Mouse (Mus musculus) heart, postnatal 25 days (tissue): ENCODE measurements around the gene Abcg5. TPM values are rescaled to one million over a fixed set of nuclear protein-coding genes. Genes with fewer than 3 reads are reported as not detected.

Experiments used
- DNase-seq: peaks from one replicate; pipeline ENCODE4 v3.0.0; 2022; ENCODE audit warnings: low spot score
- intact Hi-C: fragments of 180-260 bp; cut with DNase I; formaldehyde crosslinking; loops from one replicate; pipeline ENCODE4 v1.15.1; 2025
- total RNA-seq, 2 experiments: library from RNA; stranded (reverse); gene quantifications; 2 replicates each; pipeline ENCODE4 v1.2.3; 2021

Abcg5 gene
- total RNA-seq, 2 experiments from 2014 or later, result not detected

DNA sequence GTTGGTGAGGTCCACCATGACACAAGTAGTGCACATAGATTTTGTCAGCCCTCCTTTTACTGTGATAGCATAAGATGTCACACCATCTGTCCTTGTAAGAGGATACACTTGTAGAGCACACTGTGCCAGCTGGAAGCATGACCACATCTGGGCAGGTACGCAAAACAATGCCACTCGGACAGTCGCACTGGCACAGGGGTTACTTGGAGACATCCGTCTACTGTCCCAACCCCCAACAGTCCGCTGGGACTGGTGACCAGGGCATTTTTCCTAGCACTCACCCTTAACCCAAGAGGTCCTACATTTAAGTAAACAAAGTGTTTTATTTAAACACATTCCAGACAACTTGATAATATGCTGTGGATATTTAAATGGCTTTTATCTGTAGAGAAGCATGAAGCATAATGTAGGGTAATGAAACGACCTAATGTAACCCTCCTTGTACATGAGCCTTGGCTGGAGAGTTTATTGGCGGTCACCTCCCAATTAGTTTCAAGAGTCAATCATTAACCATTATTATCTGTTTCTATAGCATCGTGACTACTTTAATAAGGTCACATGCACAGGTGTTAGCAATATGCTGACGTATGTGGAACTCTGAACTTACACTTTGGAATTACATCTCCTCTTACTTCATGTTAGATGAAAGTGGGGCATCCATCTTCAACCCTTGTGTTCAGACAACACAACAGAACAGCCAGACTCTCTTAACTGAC is 32.4 kb downstream of the Abcg5 start:
- intact Hi-C loops, result no loop called here
- DNase-seq, result no peak

DNA sequence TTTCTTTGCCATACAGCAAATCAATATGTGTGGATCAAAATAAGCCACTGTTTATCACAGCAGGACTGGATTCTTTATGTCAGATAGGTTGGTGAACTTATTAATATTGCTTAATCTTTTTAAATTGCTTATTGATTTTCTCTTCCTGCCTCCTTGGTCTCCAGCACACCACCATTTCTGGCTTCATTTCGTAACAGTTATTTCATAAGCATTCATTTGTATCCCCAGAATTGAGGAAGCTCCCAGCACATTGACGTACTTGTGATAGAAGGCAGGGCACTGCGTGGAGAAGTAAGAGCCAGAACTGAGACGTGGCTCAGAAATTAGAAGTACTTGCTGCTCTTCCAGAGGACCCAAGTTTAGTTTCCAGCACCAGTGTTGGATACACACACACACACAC is 35.2 kb downstream of the Abcg5 start:
- DNase-seq, result no peak
- intact Hi-C loops, result no loop called here

GRCm38 (mm10) chr17:84646477-84646876 is 36.3 kb downstream of the Abcg5 start:
- intact Hi-C loops, result no loop called here
- no peak for DNase-seq

- DNase-seq, result no peak
- intact Hi-C loops, result no loop called here
Observed at GRCm38 (mm10) chr17:84645894-84646293, 36.9 kb downstream of the Abcg5 start.

GRCm38 (mm10) chr17:84645119-84645518 is 37.7 kb downstream of the Abcg5 start:
- DNase-seq, result no peak
- intact Hi-C loops, result no loop called here

GRCm38 (mm10) chr17:84644292-84645050 is 38.3 kb downstream of the Abcg5 start:
- intact Hi-C loops, result no loop called here
- DNase-seq, result no peak

GRCm38 (mm10) chr17:84642324-84642723 is 40.5 kb downstream of the Abcg5 start:
- intact Hi-C loops, result no loop called here

DNA sequence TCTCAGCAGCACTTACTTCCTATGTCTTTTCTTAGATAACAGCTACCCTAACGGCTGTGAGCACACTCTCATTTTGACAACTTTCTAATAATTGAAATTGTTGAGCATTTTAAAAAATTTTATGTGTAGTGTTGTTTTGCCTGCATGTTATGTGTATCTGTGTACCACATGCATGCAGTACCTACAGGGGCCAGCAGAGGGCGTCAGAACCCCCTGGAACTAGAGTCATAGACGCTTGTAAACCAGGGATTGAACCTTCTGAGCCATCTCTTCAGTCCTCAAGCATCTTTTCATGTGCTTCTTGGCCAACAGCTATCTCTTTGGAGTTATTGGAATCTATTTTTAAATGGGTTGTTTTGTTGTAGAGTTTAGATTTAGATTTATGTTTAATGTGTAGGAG is 40.9 kb downstream of the Abcg5 start:
- intact Hi-C loops, result no loop called here
- no peak for DNase-seq

More at GRCm38 (mm10) chr17:84642324-84642723, 40.5 kb downstream of the Abcg5 start:
- DNase-seq, result no peak

DNA sequence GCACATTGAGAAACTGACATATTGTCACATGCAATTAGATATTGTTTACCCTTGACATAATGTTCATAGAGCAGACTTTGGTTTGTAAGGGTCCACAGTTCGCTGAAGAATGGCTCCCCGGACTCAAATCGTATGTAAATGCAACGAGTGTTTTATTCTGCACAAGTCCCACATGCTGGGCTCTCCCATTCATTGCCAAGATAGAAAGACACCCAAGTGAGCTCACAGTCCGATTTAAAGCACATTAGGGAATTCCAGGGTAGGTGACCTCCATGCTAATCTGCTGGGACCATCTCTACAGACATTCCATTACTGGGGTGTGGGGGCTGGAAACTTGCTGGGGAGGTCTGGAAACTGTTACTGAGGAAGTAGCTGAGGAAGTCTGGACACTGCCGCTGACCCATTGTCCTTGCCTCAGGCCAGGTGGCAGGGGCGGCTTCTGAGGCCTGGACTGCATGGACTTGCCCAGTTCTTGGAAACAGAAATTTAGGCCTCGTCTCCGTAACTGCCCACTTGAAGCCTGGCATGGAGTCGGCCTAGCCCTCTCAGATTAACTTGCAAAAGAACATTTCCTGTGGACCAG is 42.9 kb downstream of the Abcg5 start:
- no peak for DNase-seq

DNA sequence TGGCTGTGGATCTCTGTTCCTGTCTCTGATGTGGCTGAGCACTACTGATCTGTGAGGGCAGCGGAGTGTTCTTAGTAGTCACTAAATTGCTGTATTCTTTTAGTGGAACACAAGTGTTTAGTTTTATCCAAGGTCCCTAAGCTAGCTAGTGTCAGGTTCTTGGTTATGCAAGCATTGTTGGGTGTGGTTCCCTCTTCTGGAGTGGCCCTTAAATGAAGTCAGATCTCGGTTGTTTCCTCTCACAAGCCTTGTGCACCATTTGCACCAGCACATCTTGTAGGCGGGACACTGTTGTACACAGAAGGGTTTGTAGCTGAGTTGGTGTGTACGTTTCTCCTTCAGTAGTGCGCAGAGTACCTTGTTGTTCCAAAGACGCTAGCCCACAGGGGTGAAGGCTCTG is 44.8 kb downstream of the Abcg5 start:
- DNase-seq, result no peak
- intact Hi-C loops, result no loop called here

More for the DNA sequence above, 42.9 kb downstream of the Abcg5 start:
- intact Hi-C loops, result no loop called here

- intact Hi-C loops, result no loop called here
- DNase-seq, result no peak
Observed at GRCm38 (mm10) chr17:84636328-84636727, 46.5 kb downstream of the Abcg5 start.

GRCm38 (mm10) chr17:84633443-84633842 is 49.4 kb downstream of the Abcg5 start:
- intact Hi-C loops, result no loop called here
- DNase-seq, result no peak

- intact Hi-C loops, result no loop called here
- no peak for DNase-seq
Observed at GRCm38 (mm10) chr17:84631836-84632235, 51.0 kb downstream of the Abcg5 start.

DNA sequence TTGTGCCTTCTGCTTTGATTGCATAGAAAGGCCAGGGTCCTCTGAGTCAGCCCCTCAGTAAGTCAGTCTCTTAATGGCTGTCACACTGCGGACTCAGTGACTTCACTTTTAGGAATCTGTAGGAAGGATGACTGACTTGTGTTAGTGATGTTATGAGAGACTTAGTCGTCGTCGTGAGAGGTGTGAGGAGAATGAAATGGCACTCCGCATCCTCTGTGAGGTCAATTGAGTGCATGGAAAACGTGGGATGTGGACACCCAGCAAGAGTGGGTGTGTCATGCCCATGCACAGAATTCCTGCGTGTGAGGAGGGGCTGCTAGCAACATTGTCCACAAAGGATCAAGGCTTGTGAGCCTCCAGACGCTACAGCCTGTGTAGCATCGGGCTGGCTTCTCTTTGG is 54.2 kb downstream of the Abcg5 start:
- intact Hi-C loops, result no loop called here
- DNase-seq, result no peak

GRCm38 (mm10) chr17:84627721-84628120 is 55.1 kb downstream of the Abcg5 start:
- intact Hi-C loops, result no loop called here

GRCm38 (mm10) chr17:84626857-84627305 is 55.9 kb downstream of the Abcg5 start:
- intact Hi-C loops, result no loop called here

More at GRCm38 (mm10) chr17:84627721-84628120, 55.1 kb downstream of the Abcg5 start:
- no peak for DNase-seq

GRCm38 (mm10) chr17:84626276-84626856 is 56.4 kb downstream of the Abcg5 start, which contains the start of gene Dync2li1:
TSS of gene Dync2li1 (plus strand) at chr17:84626496.
- peak; percentile 65 for DNase-seq
- intact Hi-C loops, result no loop called here

More at GRCm38 (mm10) chr17:84626857-84627305, 55.9 kb downstream of the Abcg5 start:
- no peak for DNase-seq

GRCm38 (mm10) chr17:84622873-84623272 is 59.9 kb downstream of the Abcg5 start:
- intact Hi-C loops, result no loop called here
- no peak for DNase-seq

DNA sequence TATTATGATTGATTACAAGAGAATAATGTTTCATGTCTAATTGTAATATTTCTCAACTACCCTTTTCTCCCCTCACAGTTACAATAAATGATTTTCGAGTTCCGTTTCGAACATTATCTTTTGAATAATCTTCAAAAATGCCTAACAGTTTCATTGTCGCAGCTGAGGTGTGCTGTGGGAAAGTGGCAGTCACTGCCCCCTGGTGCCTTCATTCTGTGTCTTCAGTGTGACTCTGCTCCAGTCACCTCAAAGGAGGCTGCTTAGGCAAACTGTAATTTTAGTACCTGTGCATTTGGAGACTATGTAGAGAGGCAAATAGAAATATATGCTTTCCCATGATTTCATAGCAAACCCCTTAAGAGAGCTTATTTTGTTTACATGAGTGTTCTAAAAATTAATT is 60.8 kb downstream of the Abcg5 start:
- intact Hi-C loops, result no loop called here
- DNase-seq, result no peak

- DNase-seq, result no peak
- intact Hi-C loops, result no loop called here
Observed at GRCm38 (mm10) chr17:84621209-84621608, 61.6 kb downstream of the Abcg5 start.
